Comparison of ENCODE assay signal across 10 mouse cellular contexts in the genomic region with DNA sequence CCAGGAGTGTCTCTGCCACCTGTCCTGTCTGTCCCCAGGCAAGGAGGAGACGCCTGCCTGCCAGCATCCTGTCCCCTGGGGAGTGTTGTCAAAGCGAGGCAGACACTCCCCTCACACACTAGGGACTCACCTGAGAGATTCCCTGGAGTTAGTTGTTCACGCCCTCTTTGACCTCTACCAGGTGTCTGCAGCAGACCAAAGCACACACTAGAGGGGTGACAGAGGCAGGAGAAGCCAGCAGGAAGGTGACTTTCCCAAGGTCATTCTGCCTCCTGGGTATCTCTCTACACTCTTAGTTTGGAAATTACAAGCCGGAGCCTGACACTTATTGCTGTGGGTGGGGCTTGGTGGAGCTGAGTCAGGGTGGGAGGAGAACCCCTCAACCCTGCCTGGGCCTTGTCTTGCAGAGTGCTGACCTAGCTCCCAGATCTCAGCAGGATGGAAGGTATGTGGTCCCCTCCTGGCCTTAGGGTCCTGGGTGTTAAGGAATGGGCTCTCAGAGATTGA. TPM values are rescaled to one million over a fixed set of nuclear protein-coding genes. Genes with fewer than 3 reads are reported as not detected.
DNase-seq lines count a peak whose midpoint lies in the region; ATAC-seq and TF ChIP-seq lines count a peak whose summit lies in the region.
"Had no signal": no experiment of that assay in that cellular context is flagged by ENCODE, and none has a peak within 500 bp of the region (broad histone marks: within the 10 kb centered on the region; RNA-seq: fewer than 3 reads in every experiment).

No protein-coding gene starts in this region.

- H3K27ac ChIP-seq in embryonic fibroblast, embryonic 13.5 days (ENCODE audit: insufficient read depth, low read length), result peak overlapping the region; percentile 87
- 0 out of 2 replicates have a peak overlapping the region, but pooled peaks have one; percentile 36 for H3K27ac ChIP-seq in midbrain, embryonic 15.5 days

- ATAC-seq in midbrain, embryonic 15.5 days (replicated peaks), result no peak

- no peak overlapping the region; the same call in 1 of the 2 replicates for H3K9ac ChIP-seq in midbrain, embryonic 15.5 days

- peak; percentile 61 for TF ChIP-seq POLR2A in embryonic fibroblast, embryonic 13.5 days (IDR thresholded peaks at IDR 0.05; ENCODE audit: low read depth, low read length)

- H3K27me3 ChIP-seq in midbrain, embryonic 15.5 days (replicated peaks), result no peaks in the 10 kb centered on the region

- no peak for TF ChIP-seq CTCF in embryonic fibroblast, embryonic 13.5 days (IDR thresholded peaks at IDR 0.05; ENCODE audit: borderline replicate concordance, insufficient read depth, low read length)

- peak overlapping the region; percentile 41 for H3K4me3 ChIP-seq in embryonic fibroblast, embryonic 13.5 days (ENCODE audit: insufficient read depth, low read length)
- no peak overlapping the region for H3K4me3 ChIP-seq in midbrain, embryonic 15.5 days

- H3K9me3 ChIP-seq in midbrain, embryonic 15.5 days, result no peaks in the 10 kb centered on the region

- peak; percentile 48 for DNase-seq in adrenal gland, postnatal 14 days
- no peak for DNase-seq in adrenal gland, postnatal 10 days
- DNase-seq in kidney, adult 9 months, result peak; percentile 43
- no peak for DNase-seq in kidney, adult 8-10 months
- DNase-seq in layer of hippocampus, postnatal 10 days (ENCODE audit: low spot score in 2 of 2), result no peak
- DNase-seq in cerebellum, postnatal 36 days, result no peak

- no peaks in the 10 kb centered on the region for H3K36me3 ChIP-seq in midbrain, embryonic 15.5 days (replicated peaks)

- peak overlapping the region; percentile 33; the same call in 1 of the 2 replicates for H3K4me2 ChIP-seq in midbrain, embryonic 15.5 days

- H3K4me1 ChIP-seq in embryonic fibroblast, embryonic 13.5 days (ENCODE audit: control insufficient read depth, insufficient read depth, low read length), result peaks cover 7% of the 10 kb centered on the region; the same call in 1 of the 2 replicates
- peaks cover 58% of the 10 kb centered on the region for H3K4me1 ChIP-seq in midbrain, embryonic 15.5 days

- WGBS in midbrain, embryonic 15.5 days, result 69% methylated on average over 4 of the region's 4 CpGs

RNA-seq across cellular contexts. Expression of a gene that starts 6.5 kb away (rescaled TPM):
- total RNA-seq in adrenal gland, postnatal 14 days (2021), result 53.2 and 61.4 TPM in 2 replicates
- 100 to 1,000 TPM in 1 of 2 experiments, 10 to 100 TPM in 1; 71.5 to 143 TPM for total RNA-seq in adrenal gland, postnatal 10 days (2021)
- 157 and 266 TPM in 2 replicates for polyA plus RNA-seq in embryonic fibroblast, embryonic 13.5 days (2011; ENCODE audit: insufficient read length, low read depth, missing spikeins)
- polyA plus RNA-seq in midbrain, embryonic 15.5 days (2015; fragmentation: Nextera tagmentation; extraction: Ambion mirVana), result 97.6 and 101 TPM in 2 replicates
- total RNA-seq in layer of hippocampus, postnatal 10 days (2021), result 100 to 1,000 TPM; 109 TPM

RNA-seq across cellular contexts. Expression of a gene that starts 18.3 kb away (rescaled TPM):
- total RNA-seq in adrenal gland, postnatal 14 days (2021), result 105 and 106 TPM in 2 replicates
- 10 to 100 TPM; 97.9 to 99.9 TPM for total RNA-seq in adrenal gland, postnatal 10 days (2021)
- polyA plus RNA-seq in embryonic fibroblast, embryonic 13.5 days (2011; ENCODE audit: insufficient read length, low read depth, missing spikeins), result 15.1 and 17.1 TPM in 2 replicates
- 32.4 and 32.8 TPM in 2 replicates for polyA plus RNA-seq in midbrain, embryonic 15.5 days (2015; fragmentation: Nextera tagmentation; extraction: Ambion mirVana)
- 10 to 100 TPM; 25.9 to 28.2 TPM for total RNA-seq in layer of hippocampus, postnatal 10 days (2021)

RNA-seq across cellular contexts. Expression of a gene that starts 28.6 kb away (rescaled TPM):
- 54.1 and 56.5 TPM in 2 replicates for total RNA-seq in adrenal gland, postnatal 14 days (2021)
- total RNA-seq in adrenal gland, postnatal 10 days (2021), result 10 to 100 TPM; 55.2 to 64.1 TPM
- polyA plus RNA-seq in embryonic fibroblast, embryonic 13.5 days (2011; ENCODE audit: insufficient read length, low read depth, missing spikeins), result 33.3 and 39.3 TPM in 2 replicates
- 24.2 and 26.9 TPM in 2 replicates for polyA plus RNA-seq in midbrain, embryonic 15.5 days (2015; fragmentation: Nextera tagmentation; extraction: Ambion mirVana)
- 100 to 1,000 TPM in 1 of 2 experiments, 10 to 100 TPM in 1; 99.1 to 104 TPM for total RNA-seq in layer of hippocampus, postnatal 10 days (2021)

RNA-seq across cellular contexts. Expression of a gene that starts 41.2 kb away (rescaled TPM):
- total RNA-seq in adrenal gland, postnatal 14 days (2021), result 12.0 and 13.5 TPM in 2 replicates
- 10 to 100 TPM; 14.3 to 14.7 TPM for total RNA-seq in adrenal gland, postnatal 10 days (2021)
- 20.4 and 21.5 TPM in 2 replicates for polyA plus RNA-seq in embryonic fibroblast, embryonic 13.5 days (2011; ENCODE audit: insufficient read length, low read depth, missing spikeins)
- polyA plus RNA-seq in midbrain, embryonic 15.5 days (2015; fragmentation: Nextera tagmentation; extraction: Ambion mirVana), result 33.3 and 36.5 TPM in 2 replicates
- total RNA-seq in layer of hippocampus, postnatal 10 days (2021), result 10 to 100 TPM; 41.9 to 47.1 TPM

RNA-seq across cellular contexts. Expression of a gene that starts 52.6 kb away (rescaled TPM):
- total RNA-seq in adrenal gland, postnatal 14 days (2021), result not detected in 2 replicates
- not detected for total RNA-seq in adrenal gland, postnatal 10 days (2021)
- not detected in 2 replicates for polyA plus RNA-seq in embryonic fibroblast, embryonic 13.5 days (2011; ENCODE audit: insufficient read length, low read depth, missing spikeins)
- 0.60 and 0.86 TPM in 2 replicates for polyA plus RNA-seq in midbrain, embryonic 15.5 days (2015; fragmentation: Nextera tagmentation; extraction: Ambion mirVana)
- total RNA-seq in layer of hippocampus, postnatal 10 days (2021), result under 1 TPM; 0.45 to 0.64 TPM
- total RNA-seq: heart, postnatal 10 days; megakaryocyte progenitor cell, adult 5-6 weeks had no signal

Comparison
In these comparisons a context has a peak if more than half of its experiments do, and no peak if none do; other contexts are left out.
1. DNase-seq: peak in adrenal gland, postnatal 14 days (single experiment) and kidney, adult 9 months (single experiment); none in adrenal gland, postnatal 10 days (single experiment), kidney, adult 8-10 months (0 of 2), layer of hippocampus, postnatal 10 days (0 of 2) and cerebellum, postnatal 36 days (0 of 2).